Mouse (Mus musculus): ENCODE data around the gene Clstn1.

DNA sequence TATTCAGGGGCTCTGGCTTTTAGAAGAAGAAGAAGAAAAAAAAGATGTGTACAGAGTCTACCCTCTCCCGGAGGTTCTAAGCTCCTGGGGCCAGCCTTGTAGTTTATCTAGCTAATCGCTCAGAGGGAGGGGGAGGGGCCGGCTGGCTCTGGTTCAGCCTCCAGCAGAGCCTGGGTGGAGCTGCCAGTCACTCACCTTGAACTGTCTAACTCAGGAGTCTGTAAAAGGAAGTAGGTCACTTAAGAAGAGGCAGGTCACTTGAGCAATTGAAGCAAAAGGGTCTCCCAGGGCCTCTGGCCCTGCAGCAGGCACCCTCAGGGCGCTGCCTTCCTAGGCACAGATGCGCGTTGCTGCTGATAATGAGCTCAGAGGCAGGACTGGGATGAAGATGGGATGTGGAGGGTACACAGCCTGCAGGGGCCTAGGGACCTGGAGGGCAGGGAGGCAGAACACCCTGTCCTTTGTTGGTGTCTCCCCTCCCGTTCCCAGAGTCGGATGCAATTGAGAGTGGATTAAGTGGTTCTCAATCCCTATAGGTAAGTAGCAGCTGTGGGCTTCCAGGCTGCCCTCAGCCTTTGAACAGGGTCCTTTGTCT lies 18.7 kb upstream of the Clstn1 start:
- TF ChIP-seq CTCF (IDR thresholded peaks at IDR 0.05; ENCODE audit: low read depth): no peak
- no peak for TF ChIP-seq EP300 (IDR thresholded peaks at IDR 0.05; ENCODE audit: low read depth)
